Mouse (Mus musculus): Measurements from ENCODE around the gene Med16. TPM values are rescaled to one million over a fixed set of nuclear protein-coding genes. Genes with fewer than 3 reads are reported as not detected.

Gene Med16
- total RNA-seq, 1 experiment from 2014 or later: 13.3 TPM

DNA sequence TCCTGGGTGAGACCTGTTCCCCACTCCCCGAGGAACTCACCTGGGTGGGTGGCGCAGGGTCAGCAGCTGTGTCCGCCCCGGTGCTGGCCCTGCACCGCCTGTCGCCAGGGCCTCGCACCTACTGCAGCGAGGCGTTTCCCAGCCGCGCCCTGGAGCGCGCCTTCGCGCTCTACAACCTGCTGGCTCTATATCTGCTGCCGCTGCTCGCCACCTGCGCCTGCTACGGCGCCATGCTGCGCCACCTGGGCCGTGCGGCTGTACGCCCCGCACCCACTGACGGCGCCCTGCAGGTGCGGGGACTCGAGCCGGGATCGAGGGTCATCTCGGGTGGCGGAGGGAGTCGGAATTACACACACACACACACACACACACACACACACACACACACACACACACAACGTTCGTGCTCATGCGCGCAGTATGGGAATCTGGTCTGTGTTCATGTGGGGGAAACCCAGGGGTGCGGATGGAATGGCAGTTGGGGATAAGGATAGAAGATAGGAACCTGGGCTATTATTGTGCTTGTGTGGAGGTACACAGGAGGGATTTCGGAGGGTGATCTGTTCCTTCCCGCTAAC lies 12.3 kb upstream of the Med16 start, which contains the start of gene R3hdm4:
Gene R3hdm4 (minus strand): TSS at position 251 of the 578 bp plus-strand sequence.
- no peak for ATAC-seq (replicated peaks; ENCODE audit: insufficient number of reproducible peaks, low FRiP score, low TSS enrichment, poor library complexity, severe bottlenecking)

DNA sequence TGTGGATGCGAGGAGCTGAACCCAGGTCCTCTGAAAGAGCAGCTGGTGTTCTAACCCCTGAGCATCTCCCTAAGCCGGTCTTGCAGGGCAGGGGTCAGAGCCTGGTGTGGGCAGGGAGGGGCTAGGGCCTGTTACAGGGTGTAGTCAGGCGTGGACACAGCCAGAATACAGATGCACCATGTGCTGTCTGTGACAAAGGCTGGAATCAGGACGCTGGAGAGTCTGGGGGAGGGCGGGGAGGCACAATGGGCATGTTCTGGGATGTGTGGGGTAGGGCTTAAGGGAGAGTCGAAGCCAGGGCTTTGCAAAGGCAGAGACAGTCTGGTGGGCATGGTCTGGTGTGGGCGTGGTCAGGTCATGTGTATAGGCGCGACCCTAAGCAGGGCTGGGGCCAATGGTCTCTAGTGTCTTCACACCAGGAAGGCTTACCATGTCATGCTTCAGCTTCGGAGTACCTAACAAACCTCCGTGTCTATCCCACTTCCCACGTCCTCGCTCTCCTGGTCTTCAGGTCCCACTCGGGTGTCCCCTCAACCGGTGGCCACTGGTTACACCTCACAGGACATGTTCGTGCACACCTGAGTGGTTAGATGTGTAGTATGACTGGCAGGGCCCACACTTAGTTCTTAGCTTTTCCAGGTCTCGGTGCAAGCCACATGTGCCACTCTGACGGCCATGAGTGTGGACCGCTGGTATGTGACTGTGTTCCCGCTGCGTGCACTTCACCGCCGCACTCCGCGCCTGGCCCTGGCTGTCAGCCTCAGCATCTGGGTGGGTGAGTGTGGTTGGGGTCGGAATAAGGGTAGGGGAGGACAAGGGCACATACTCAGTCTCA lies 11.6 kb upstream of the Med16 start:
- no peak for ATAC-seq (replicated peaks; ENCODE audit: insufficient number of reproducible peaks, low FRiP score, low TSS enrichment, poor library complexity, severe bottlenecking)

DNA sequence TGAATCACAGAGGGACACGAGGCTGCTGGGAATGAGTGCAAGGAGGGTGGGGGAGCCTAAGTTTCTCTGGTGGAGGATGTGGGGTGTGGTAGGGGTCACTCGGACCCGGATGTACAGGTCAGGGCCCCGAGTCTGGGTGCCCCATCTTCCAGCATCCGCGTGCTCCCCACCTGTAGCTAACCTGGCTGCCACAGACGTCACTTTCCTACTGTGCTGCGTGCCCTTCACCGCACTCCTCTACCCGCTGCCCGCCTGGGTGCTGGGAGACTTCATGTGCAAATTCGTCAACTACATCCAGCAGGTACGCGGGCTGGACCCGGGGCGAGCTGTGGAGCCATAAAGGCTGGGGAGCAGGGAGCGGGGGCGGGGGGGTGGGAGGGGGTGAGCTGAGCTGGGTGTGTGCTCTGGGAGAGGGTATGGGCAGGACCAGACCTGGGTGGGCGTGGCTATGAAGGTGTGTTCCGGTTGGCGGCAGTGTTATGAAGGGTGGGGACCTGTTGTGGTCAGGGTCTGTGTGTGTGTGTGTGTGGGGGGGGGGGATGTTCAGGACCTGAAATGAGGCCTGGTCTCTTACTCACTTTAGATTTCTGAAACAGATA lies 10.6 kb upstream of the Med16 start:
- ATAC-seq (replicated peaks; ENCODE audit: insufficient number of reproducible peaks, low FRiP score, low TSS enrichment, poor library complexity, severe bottlenecking): no peak

DNA sequence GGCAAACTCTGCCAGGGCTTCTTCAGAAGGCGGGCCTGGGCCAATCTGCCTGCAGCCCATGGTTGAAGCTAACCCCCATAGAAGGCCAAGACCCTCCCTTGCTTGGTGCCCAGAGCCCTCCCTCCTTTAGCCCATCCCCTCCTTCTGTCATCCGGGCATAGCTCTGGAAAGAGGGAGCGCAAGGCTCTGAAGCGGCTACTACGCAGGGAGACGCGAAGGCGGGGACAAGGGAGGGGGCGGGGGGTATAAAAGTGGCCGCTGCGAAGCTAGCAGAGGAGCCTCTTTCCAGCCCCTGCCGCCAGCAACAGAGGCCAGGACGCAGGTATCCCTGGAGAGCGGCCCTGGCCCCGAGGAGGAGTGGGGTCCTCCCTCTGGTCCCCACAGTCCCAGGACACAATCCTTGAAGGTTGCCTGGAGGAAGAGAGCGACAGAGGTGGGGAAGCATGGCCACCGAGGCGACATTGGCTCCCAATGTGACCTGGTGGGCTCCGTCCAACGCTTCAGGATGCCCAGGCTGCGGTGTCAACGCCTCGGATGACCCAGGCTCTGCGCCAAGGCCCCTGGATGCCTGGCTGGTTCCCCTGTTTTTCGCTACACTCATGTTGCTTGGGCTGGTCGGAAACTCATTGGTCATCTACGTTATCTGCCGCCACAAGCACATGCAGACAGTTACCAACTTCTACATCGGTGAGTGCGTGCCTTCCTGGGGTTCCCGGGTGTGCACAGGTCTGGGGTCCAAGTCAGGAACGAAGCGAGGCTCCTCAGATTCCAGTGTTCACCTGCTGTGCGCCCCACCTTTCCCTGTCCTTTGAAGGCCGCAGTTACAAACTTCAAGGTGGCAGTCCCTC lies 9.7 kb upstream of the Med16 start:
- ATAC-seq (replicated peaks; ENCODE audit: insufficient number of reproducible peaks, low FRiP score, low TSS enrichment, poor library complexity, severe bottlenecking): no peak

DNA sequence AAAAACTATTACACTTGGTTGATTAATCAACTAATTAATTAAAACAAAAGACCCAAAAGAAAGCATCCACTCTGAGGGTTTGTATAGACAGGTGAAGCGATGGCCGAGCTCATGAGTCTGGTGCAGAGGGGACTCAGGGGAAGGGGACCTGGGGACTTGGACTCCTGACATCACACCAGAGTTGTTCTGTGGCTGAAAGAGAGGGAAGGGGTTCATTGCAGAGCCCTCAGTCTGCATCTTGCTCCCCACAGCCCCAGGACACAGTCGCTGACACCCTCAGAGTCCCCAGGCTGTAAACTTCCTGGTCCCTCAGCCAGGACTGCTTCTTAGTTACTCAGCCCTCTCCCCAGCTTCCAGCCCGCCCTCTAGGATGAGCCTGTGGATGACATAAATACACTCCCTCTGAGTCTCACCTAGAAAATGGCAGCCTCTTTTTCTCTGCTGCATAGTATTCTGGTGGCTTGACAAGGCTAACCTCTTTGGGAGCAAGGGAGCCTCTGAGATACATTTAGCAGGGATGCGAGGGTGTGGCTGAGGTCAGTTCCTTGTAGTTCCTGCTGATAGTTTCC lies 8.9 kb upstream of the Med16 start:
- no peak for ATAC-seq (replicated peaks; ENCODE audit: insufficient number of reproducible peaks, low FRiP score, low TSS enrichment, poor library complexity, severe bottlenecking)

DNA sequence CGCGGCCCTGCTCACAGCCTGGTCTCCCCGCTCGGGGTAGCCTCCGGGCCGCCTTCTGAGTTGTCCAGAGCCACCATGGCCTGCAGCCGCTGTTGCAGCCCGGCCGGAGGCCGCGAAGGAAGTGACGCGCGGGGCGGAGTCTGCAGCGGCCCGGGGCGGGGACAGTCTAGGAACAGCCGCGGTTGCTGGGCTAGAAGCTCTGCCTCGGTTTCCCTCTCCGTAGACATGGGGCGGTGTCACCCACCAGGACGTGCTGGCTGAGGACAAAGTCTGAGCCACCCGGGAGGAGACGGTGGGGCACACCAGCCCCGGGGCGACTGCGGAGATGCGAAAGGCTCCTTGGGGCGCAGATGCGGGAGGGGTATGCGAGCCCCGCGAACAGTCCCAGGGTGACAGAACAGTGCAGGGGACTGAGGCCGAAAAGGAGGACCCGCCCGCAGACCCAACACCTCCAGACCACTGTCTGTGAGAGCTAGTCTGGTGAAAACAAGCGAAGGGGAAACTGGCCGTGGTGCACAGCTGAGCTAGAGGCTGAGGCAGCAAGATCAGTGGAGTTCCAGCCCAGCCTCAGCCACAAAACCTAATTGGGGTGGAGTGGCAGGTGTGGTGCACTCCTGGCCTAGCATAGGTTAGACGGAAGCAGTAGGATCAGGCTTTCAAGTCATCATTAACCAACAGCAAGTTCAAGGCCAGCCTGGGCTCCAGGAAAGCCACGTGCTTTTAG lies 8.2 kb upstream of the Med16 start, which contains the start of gene Kiss1r:
Gene Kiss1r (plus strand): TSS at position 164 of the 724 bp plus-strand sequence.
- peak; percentile 64 for ATAC-seq (replicated peaks; ENCODE audit: insufficient number of reproducible peaks, low FRiP score, low TSS enrichment, poor library complexity, severe bottlenecking)

DNA sequence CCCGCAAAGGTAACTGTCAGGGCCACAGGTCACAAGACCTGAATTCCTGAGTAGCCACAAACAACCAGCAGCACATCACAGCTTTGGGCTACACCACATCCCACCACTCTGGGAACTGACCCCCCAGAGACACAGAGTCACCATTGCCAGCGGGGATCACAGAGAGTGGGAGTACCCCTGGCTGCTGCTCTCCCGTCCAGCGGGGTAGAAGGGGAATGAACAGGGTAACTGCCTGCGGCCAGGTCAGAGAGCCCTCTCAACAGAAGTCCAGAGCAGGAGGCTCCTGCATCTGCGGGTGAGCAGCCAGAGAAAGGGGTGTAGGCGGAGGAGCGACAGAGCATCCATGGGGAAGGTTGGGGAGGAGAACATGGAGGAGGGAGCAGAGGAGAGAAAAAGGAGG lies 7.4 kb upstream of the Med16 start:
- ATAC-seq (replicated peaks; ENCODE audit: insufficient number of reproducible peaks, low FRiP score, low TSS enrichment, poor library complexity, severe bottlenecking): no peak

DNA sequence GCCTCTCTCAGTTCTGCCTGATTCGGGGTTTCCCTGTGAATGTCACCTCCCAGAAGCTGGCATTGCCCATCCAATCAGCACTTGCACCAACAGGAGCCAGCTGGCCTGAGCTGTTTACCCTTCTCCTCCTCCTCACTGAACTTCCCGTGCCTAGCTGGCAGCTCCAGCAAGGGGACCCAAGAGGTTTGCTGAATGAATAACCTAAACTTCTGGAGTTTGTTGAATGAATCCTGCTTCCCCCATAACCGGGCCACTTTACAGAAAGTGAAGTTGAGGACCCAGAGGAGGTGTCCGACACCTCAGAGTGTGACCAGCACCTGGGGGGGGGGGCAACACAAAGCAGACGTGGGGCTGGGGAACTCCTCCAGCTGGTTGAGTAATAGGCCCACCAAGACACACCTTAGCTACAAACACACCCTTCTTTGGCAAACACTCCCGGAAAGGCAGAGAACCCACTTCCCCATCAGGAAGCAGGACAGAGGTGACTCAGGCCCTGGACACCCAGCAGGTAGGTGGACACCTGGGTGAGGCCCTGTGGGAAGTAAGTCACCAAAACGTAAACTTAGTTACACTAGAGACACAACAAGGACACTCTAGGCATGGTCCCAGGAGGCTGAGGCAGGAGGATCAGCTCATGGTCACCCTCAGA lies 6.3 kb upstream of the Med16 start:
- ATAC-seq (replicated peaks; ENCODE audit: insufficient number of reproducible peaks, low FRiP score, low TSS enrichment, poor library complexity, severe bottlenecking): no peak

DNA sequence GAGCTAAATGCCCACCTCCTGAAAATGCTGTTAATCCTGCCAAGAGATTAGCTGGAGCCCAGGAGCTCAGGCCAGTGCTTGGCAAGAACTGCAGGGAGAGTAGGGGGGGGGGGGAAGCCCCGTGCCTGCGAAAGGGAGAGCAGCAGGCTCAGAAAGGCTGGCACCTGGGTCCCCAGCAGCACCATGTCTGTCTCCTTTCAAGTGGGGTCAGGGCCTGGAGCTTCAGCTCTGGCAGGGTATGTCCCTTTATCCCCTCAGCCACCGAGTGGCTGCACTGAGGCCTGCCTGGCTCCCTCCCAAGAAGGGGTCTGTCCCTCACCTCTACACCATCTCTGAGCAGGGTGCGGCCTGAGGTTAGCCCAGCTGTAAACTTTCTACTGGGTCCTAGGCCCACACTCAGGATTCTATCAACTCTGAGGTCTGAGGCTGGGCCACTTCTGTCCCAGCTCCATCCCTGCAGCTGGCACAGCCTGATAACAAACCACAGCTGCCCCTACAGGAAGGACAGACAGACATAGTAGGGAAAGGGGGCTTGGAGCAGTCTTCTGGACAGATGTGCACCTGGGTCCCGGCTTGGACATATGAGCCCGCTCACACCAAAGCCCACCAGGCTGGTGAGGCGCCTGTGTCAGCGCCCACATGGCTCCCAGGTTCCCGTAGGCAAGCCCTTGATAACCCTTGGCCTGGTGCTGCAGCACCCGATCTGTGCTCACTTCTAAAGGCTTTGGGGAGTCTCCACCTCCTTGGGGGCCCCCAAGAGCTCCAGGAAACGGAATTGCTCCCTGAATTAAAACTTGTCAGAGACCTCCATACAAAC lies 5.6 kb upstream of the Med16 start:
- ATAC-seq (replicated peaks; ENCODE audit: insufficient number of reproducible peaks, low FRiP score, low TSS enrichment, poor library complexity, severe bottlenecking): no peak

DNA sequence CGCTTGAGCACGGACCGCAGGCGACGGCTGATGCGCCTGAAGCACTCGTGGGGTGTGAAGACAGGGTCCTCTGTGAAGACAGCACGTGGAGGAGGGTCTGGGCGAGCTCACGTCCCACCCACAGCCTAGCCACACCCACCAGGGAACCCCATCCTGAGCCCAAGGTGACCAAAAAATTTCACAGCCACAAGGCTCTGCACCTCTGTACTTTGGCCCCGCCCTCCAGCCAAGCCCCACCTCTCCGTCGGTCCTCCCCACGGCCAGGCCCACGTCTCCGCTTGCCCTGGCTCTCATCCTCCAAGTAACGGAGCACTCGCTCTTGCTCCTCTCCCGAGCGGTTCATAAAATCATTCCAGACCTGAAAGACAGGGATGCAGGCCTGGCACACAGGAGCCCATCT lies 3.7 kb upstream of the Med16 start:
- ATAC-seq (replicated peaks; ENCODE audit: insufficient number of reproducible peaks, low FRiP score, low TSS enrichment, poor library complexity, severe bottlenecking): no peak

DNA sequence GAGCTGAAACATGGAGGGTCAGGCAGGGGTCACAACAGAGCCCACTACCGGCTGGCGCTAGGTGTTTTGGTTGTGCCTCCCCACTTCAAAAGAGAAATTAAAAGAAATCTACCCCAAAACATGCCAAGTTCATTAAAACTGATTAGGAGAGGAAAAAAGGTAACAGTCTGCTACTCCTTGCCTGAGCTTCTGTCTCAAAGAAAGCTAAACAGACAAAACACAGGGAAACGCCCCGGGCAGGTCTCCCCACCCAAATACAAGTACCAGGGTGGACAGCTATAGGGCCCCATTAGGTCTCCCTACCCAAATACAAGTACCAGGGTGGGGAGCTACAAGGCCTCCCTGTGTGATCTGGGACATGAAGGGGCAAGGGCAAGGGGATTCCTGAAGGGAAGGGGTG lies 1.8 kb upstream of the Med16 start, which contains the start of gene Gm26602:
Gene Gm26602 (plus strand): TSS at position 301 of the 400 bp plus-strand sequence.
- ATAC-seq (replicated peaks; ENCODE audit: insufficient number of reproducible peaks, low FRiP score, low TSS enrichment, poor library complexity, severe bottlenecking): no peak

DNA sequence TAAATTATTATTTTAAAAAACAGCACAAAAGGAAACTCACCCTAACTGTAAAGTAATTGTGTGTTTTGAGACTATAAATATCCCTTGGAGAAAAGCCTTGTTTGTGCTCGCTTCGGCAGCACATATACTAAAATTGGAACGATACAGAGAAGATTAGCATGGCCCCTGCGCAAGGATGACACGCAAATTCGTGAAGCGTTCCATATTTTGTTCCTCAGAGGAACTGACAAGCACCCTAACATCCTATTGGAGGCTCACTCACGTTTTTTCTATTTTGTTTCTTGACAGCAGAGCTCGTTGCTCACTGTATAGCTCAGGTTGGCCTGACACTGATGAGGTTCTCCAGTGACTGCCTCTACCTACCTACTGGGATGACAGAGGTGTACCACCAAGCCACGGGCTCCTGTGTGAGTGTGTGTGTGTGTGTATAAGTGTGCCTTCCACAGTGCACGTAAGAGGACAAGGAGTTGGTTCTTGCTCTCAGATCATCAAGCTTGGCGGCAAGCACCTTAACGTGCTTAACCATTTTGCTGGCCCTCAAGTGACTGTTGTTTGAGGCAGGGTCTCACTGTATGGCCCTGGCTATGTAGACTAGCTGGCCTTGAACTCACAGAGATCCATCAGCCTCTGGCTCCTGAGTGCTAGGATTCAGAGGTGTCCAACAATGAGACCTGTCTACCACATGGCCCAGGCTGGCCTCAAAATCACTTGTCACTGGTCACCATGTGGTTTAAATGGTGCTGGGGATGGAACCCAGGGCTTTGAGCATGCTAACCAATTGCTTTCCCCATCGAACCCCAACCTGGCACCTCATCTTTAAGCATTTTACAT lies 584 bp upstream of the Med16 start:
- ATAC-seq (replicated peaks; ENCODE audit: insufficient number of reproducible peaks, low FRiP score, low TSS enrichment, poor library complexity, severe bottlenecking): peak; percentile 18; the same call in 1 of the 2 replicates

DNA sequence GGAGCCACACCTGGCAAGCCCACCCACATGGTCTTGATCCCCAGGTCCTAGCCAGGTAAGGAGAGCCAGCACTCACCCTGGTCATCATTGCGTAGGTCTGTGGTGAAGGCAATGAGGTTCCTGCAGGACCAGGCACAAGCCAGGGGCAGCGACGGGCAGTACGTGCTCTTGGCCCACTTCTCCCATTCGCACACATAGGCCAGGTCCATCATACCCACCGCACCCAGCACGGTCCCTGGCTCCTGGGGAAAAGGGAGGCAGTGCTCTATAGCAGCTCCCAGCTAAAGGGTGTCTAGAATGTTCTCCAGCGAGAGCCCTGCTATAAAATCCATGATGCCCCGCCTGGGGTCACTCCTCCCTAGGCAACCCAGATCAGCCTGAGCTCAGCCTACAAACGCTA lies 1.3 kb downstream of the Med16 start:
- no peak for ATAC-seq (replicated peaks; ENCODE audit: insufficient number of reproducible peaks, low FRiP score, low TSS enrichment, poor library complexity, severe bottlenecking)

DNA sequence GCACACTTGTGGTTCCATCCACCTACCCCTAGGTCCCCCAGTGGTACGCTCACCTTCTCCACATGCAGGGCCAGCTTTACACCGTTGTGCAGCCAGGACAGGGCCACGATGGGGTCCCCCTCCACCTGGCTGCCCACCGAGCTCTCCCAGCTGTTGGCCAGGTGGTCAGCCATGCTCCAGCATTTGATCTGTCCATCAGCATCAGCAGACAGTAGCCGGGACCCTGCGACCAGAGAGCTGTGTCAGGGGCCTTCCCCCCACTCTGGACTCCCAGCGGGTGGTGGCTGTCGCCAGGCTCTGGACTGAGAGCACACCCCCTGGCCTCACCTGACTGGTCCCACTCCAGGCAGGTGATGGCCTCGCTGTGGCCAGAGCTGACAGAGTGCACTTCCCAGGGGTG lies 2.0 kb downstream of the Med16 start:
- ATAC-seq (replicated peaks; ENCODE audit: insufficient number of reproducible peaks, low FRiP score, low TSS enrichment, poor library complexity, severe bottlenecking): no peak

DNA sequence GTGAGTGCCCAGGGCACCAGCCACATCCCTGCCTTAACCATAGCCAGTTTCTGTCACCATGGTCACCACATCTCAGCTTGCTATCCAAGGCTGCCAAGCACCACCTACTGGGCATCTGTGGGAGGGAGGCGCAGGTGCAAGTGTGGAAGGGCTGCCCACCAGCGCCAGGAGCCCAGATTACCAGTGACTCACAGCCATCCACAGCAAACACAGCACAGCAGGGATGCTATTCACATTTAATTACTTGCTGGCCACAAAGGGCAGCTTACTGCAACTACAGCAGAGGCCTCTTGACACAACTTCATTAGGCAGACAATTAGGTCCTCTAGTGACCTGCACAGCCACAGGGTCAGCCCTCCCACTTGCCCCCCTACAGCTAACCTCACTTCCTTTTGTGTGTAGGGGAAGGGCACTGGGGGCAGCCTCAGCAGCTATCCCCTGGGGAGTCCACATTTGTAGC lies 7.7 kb downstream of the Med16 start:
- ATAC-seq (replicated peaks; ENCODE audit: insufficient number of reproducible peaks, low FRiP score, low TSS enrichment, poor library complexity, severe bottlenecking): no peak
